Comparison of ENCODE assay signal across 11 mouse cellular contexts in the genomic region with DNA sequence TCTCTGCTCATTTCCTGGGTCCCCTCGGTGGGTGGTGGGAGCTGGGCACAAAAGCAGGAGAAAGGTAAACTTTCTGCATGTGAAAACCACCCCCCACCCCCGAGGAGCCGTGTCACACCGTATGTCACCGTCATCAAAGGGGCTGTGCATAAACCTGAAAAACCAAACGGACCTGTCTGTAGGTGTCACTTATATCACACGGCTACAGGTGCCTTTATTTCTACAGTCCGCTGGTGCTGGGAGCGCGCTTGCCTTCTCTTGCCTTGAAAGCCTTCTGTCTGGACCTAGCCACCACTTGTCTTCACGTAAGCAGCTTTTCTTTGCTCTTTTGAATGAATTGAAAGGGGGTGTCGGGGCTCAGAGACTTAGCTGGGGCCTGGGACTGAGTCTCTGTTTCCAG. TPM values are rescaled to one million over a fixed set of nuclear protein-coding genes. Genes with fewer than 3 reads are reported as not detected.
DNase-seq lines count a peak whose midpoint lies in the region; ATAC-seq and TF ChIP-seq lines count a peak whose summit lies in the region.
"Had no signal": no experiment of that assay in that cellular context is flagged by ENCODE, and none has a peak within 500 bp of the region (broad histone marks: within the 10 kb centered on the region; RNA-seq: fewer than 3 reads in every experiment).

No protein-coding gene starts in this region.

- peak overlapping the region; percentile 25 for H3K4me2 ChIP-seq in forebrain, embryonic 13.5 days
- H3K4me2 ChIP-seq in lung, embryonic 15.5 days, result peak overlapping the region; percentile 48
- H3K4me2 ChIP-seq in stomach, embryonic 15.5 days, result peak overlapping the region; percentile 45
- H3K4me2 ChIP-seq: hindbrain, embryonic 12.5 days; neural tube, embryonic 12.5 days had no signal

- DNase-seq in lung, adult 2 months, result peak; percentile 43
- no peak for DNase-seq in lung, postnatal 14 days
- DNase-seq in gastrocnemius, postnatal 36 days, result no peak

- H3K4me1 ChIP-seq in lung, adult 2 months (ENCODE audit: control insufficient read depth, insufficient read depth, low read length), result no peaks in the 10 kb centered on the region
- peaks cover 13% of the 10 kb centered on the region for H3K4me1 ChIP-seq in forebrain, embryonic 13.5 days
- H3K4me1 ChIP-seq in lung, embryonic 15.5 days, result peaks cover 24% of the 10 kb centered on the region
- H3K4me1 ChIP-seq in stomach, embryonic 15.5 days, result no peaks in the 10 kb centered on the region; the same call in 1 of the 2 replicates
- H3K4me1 ChIP-seq: neural tube, embryonic 12.5 days had no signal

- WGBS in lung, adult 2 months, result 61% methylated on average over 12 of the region's 12 CpGs
- WGBS in forebrain, embryonic 13.5 days, result 36% methylated on average over 12 of the region's 12 CpGs
- 40% methylated on average over 12 of the region's 12 CpGs for WGBS in lung, embryonic 15.5 days
- 53% methylated on average over 12 of the region's 12 CpGs for WGBS in stomach, embryonic 15.5 days

- intact Hi-C loops in gastrocnemius, postnatal 36 days (cut with DNase I), result no loop called here

- TF ChIP-seq POLR2A in lung, adult 2 months (IDR thresholded peaks at IDR 0.05; ENCODE audit: borderline replicate concordance, extremely low read depth, low read depth, low read length), result peak; percentile 53; the same call in 1 of the 2 replicates

- no peaks in the 10 kb centered on the region for H3K36me3 ChIP-seq in forebrain, embryonic 13.5 days (ENCODE audit: poor library complexity, severe bottlenecking)
- no peaks in the 10 kb centered on the region for H3K36me3 ChIP-seq in lung, embryonic 15.5 days
- H3K36me3 ChIP-seq in stomach, embryonic 15.5 days, result no peaks in the 10 kb centered on the region
- H3K36me3 ChIP-seq: hindbrain, embryonic 12.5 days; neural tube, embryonic 12.5 days had no signal

- peak overlapping the region; percentile 10 for H3K4me3 ChIP-seq in lung, adult 2 months (replicated peaks; ENCODE audit: extremely low read depth, low read depth, low read length)
- no peak overlapping the region for H3K4me3 ChIP-seq in forebrain, embryonic 13.5 days
- H3K4me3 ChIP-seq in lung, embryonic 15.5 days, result peak overlapping the region; percentile 40
- H3K4me3 ChIP-seq in stomach, embryonic 15.5 days (replicated peaks), result peak overlapping the region; percentile 24
- H3K4me3 ChIP-seq: hindbrain, embryonic 12.5 days; neural tube, embryonic 12.5 days had no signal

- no peak for ATAC-seq in forebrain, embryonic 13.5 days
- ATAC-seq in lung, embryonic 15.5 days (ENCODE audit: borderline replicate concordance, extremely low read depth, low FRiP score, low TSS enrichment), result peak; percentile 64; the same call in 1 of the 2 replicates
- ATAC-seq in stomach, embryonic 15.5 days (ENCODE audit: insufficient read depth, low FRiP score, low read depth), result peak; percentile 65
- no peak for ATAC-seq in megakaryocyte-erythroid progenitor cell, adult 5-6 weeks (replicated peaks; ENCODE audit: low FRiP score, low TSS enrichment, poor library complexity, severe bottlenecking)

- no peaks in the 10 kb centered on the region for H3K9me3 ChIP-seq in forebrain, embryonic 13.5 days (replicated peaks)
- H3K9me3 ChIP-seq in lung, embryonic 15.5 days, result no peaks in the 10 kb centered on the region
- no peaks in the 10 kb centered on the region for H3K9me3 ChIP-seq in stomach, embryonic 15.5 days
- H3K9me3 ChIP-seq: hindbrain, embryonic 12.5 days; neural tube, embryonic 12.5 days had no signal

- no peaks in the 10 kb centered on the region for H3K27me3 ChIP-seq in forebrain, embryonic 13.5 days
- H3K27me3 ChIP-seq in lung, embryonic 15.5 days, result no peaks in the 10 kb centered on the region
- H3K27me3 ChIP-seq in stomach, embryonic 15.5 days (replicated peaks), result no peaks in the 10 kb centered on the region
- H3K27me3 ChIP-seq: hindbrain, embryonic 12.5 days; neural tube, embryonic 12.5 days had no signal

- no peak overlapping the region for H3K27ac ChIP-seq in forebrain, embryonic 13.5 days
- H3K27ac ChIP-seq in lung, embryonic 15.5 days, result peak overlapping the region; percentile 89
- peak overlapping the region; percentile 45; the same call in 1 of the 2 replicates for H3K27ac ChIP-seq in stomach, embryonic 15.5 days
- H3K27ac ChIP-seq: hindbrain, embryonic 12.5 days; macrophage; neural tube, embryonic 12.5 days had no signal

- TF ChIP-seq CTCF in lung, adult 2 months (IDR thresholded peaks at IDR 0.05; ENCODE audit: insufficient read depth, low read length), result no peak

- no peak overlapping the region for H3K9ac ChIP-seq in forebrain, embryonic 13.5 days
- peak overlapping the region; percentile 30 for H3K9ac ChIP-seq in lung, embryonic 15.5 days
- no peak overlapping the region for H3K9ac ChIP-seq in stomach, embryonic 15.5 days
- H3K9ac ChIP-seq: hindbrain, embryonic 12.5 days; neural tube, embryonic 12.5 days had no signal

RNA-seq across cellular contexts. Expression of gene Elf5, which starts 12.4 kb away (rescaled TPM):
- polyA plus RNA-seq in lung, adult 2 months (2012; rRNA removed), result 32.8 and 55.4 TPM in 2 replicates
- not detected in 2 replicates for polyA plus RNA-seq in forebrain, embryonic 13.5 days (2015; fragmentation: Nextera tagmentation; extraction: Ambion mirVana)
- polyA plus RNA-seq in lung, embryonic 15.5 days (2015; fragmentation: Nextera tagmentation; extraction: Ambion mirVana), result 4.5 and 6.2 TPM in 2 replicates
- 1.6 and 2.0 TPM in 2 replicates for polyA plus RNA-seq in stomach, embryonic 15.5 days (2015; fragmentation: Nextera tagmentation; extraction: Ambion mirVana)
- total RNA-seq in megakaryocyte-erythroid progenitor cell, adult 5-6 weeks (2014; fragmentation: Nextera tagmentation), result not detected in 2 replicates
- not detected in 2 replicates for total RNA-seq in megakaryocyte-erythroid progenitor cell, adult 5-6 weeks (2017)
- not detected for total RNA-seq in gastrocnemius, postnatal 36 days (2021)
- total RNA-seq: common myeloid progenitor, adult 5-6 weeks had no signal
- polyA plus RNA-seq: hindbrain, embryonic 12.5 days; macrophage; neural tube, embryonic 12.5 days had no signal

Comparison
In these comparisons a context has a peak if more than half of its experiments do, and no peak if none do; other contexts are left out.
1. ATAC-seq: peak in lung, embryonic 15.5 days (single experiment) and stomach, embryonic 15.5 days (single experiment); none in forebrain, embryonic 13.5 days (single experiment) and megakaryocyte-erythroid progenitor cell, adult 5-6 weeks (single experiment).
2. Peak in every context shown above with its lines, with median percentiles within 50 percentile points of each other: H3K4me2 ChIP-seq.